Mouse (Mus musculus) heart, postnatal 0 days (tissue): ENCODE measurements around the gene Ier5l.

Source experiments
- CTCF ChIP-seq: IDR thresholded peaks from 2 replicates; pipeline ENCODE4 v1.5.1; 2016; ENCODE audit warnings: antibody characterized with exemption, control low read depth, low read depth
- EP300 ChIP-seq: IDR thresholded peaks from 2 replicates; pipeline ENCODE4 v1.6.1; 2016; ENCODE audit warnings: antibody characterized with exemption, low read depth

DNA sequence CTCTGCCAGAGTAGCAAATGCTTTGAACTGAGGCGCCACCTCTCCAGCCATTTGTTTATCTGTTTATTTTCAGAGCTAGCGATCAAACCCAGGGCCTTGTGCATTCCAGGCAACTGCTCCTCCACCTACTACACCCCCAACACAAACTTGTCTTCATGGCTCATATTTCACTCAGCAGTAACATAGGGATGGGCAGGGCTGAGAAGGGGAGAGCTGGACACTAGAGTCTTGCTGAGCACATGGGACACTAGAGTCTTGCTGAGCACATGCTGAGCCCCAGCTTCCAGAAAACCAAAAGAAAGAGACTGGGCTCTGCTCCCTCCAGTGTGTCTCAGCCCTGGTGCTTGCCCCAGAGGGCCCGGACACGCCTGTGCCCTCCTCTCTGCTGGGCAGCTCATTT lies 7.2 kb downstream of the Ier5l start:
- no peak for TF ChIP-seq CTCF
- TF ChIP-seq EP300 = no peak
